Mouse (Mus musculus): ENCODE results near the gene Txndc16. TPM values are rescaled to one million over a fixed set of nuclear protein-coding genes. Genes with fewer than 3 reads are reported as not detected.

Txndc16 gene
- polyA plus RNA-seq, 1 experiment, result 1.2 TPM

DNA sequence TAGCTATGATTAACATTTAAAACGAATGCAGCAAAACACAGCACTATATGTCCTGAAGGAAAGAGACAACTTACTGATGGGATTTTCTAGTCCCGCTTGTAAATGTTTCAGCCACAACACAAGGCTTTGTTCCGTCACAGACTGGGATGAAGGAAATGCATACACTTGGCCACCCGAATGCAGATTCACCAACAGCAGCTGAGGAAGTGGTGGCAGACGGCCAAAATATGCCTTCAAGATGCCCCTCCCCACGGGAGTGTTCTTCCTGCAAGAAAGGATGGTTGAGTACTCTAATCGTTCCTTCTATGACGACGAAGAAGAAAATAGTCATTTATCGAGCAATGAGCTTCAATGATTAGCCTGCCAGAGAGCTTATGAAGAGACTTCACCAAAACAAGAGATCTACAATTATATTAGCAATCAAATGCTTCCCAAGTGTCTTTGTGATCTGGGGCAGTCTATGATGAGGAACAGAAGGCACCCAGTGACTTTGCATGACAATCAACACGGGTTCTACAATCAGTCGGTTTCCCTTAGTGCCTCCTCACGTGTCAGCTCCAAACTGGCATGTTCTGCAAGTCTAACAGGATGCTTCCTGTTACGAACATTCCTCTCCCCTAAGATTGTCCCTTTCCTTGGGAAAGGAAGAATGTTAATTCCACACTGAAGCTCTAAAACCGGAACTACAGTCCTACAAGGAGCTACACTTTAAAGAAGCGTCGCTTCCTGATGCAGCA, 79.6 kb downstream of the Txndc16 start:
- H3K79me2 ChIP-seq (ENCODE audit: control insufficient read depth, insufficient read depth), result no peaks in the 10 kb centered on the region
- no peaks in the 10 kb centered on the region for H3K27me3 ChIP-seq (ENCODE audit: control insufficient read depth, insufficient read depth, insufficient read length)
- H3ac ChIP-seq (ENCODE audit: control insufficient read depth, insufficient read length), result no peak overlapping the region
- no peak overlapping the region for H3K4me2 ChIP-seq (ENCODE audit: low read depth)
- no peak for TF ChIP-seq MYOD1 (IDR thresholded peaks at IDR 0.05; ENCODE audit: control insufficient read depth in 1 of 3, insufficient read length in 2 of 3, low read depth in 2 of 3)
- no peak overlapping the region for H3K4me3 ChIP-seq
- H3K36me3 ChIP-seq (ENCODE audit: control insufficient read depth, insufficient read depth), result no peaks in the 10 kb centered on the region

GRCm38 (mm10) chr14:45135961-45136360, 84.2 kb downstream of the Txndc16 start:
- Histone ChIP-seq H3K27me3 (ENCODE audit: control insufficient read depth, insufficient read depth, insufficient read length) (no peaks in the 10 kb centered on the region), H3ac (ENCODE audit: control insufficient read depth, insufficient read length) (no peak overlapping the region), H3K4me3 (no peak overlapping the region), H3K36me3 (ENCODE audit: control insufficient read depth, insufficient read depth) (no peaks in the 10 kb centered on the region), H3K4me2 (ENCODE audit: low read depth) (no peak overlapping the region), H3K79me2 (ENCODE audit: control insufficient read depth, insufficient read depth) (no peaks in the 10 kb centered on the region)
- TF ChIP-seq MAX (IDR thresholded peaks at IDR 0.05; ENCODE audit: low read depth) (no peak), TCF3 (IDR thresholded peaks at IDR 0.05; ENCODE audit: insufficient read length, low read depth) (no peak), CEBPB (IDR thresholded peaks at IDR 0.05; ENCODE audit: insufficient read depth, poor library complexity, severe bottlenecking) (no peak), MYOD1 (IDR thresholded peaks at IDR 0.05; ENCODE audit: control insufficient read depth in 1 of 3, insufficient read length in 2 of 3, low read depth in 2 of 3) (no peak)

DNA sequence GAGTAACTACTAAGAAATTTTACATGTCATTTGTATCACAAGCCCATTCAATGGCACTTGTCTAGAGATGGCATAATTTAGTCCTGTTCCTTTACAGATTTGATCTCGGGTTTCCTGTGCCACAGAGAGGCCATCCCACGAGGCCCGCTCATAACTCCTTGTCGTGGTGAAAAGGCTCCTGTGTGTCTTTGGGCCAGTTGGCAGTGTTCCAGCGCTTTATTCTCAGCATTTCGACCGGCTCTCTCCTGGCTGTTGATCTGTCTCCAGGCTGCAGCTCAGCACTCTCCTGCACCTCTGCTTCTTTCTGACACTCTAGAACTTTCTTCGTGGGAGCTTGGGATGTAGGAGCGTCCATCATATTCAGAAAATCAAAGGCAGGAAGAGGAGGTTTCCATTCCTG, 84.6 kb downstream of the Txndc16 start:
- no peaks in the 10 kb centered on the region for H3K27me3 ChIP-seq (ENCODE audit: control insufficient read depth, insufficient read depth, insufficient read length)
- H3K79me2 ChIP-seq (ENCODE audit: control insufficient read depth, insufficient read depth), result no peaks in the 10 kb centered on the region
- H3K36me3 ChIP-seq (ENCODE audit: control insufficient read depth, insufficient read depth), result no peaks in the 10 kb centered on the region
- no peak overlapping the region for H3K4me2 ChIP-seq (ENCODE audit: low read depth)
- no peak overlapping the region for H3K4me3 ChIP-seq
- no peak overlapping the region for H3ac ChIP-seq (ENCODE audit: control insufficient read depth, insufficient read length)
- no peak for TF ChIP-seq TCF3 (IDR thresholded peaks at IDR 0.05; ENCODE audit: insufficient read length, low read depth)
- TF ChIP-seq POLR2A (IDR thresholded peaks at IDR 0.05; ENCODE audit: insufficient read length, low read depth), result no peak
- no peak for TF ChIP-seq USF1 (IDR thresholded peaks at IDR 0.05; ENCODE audit: low read depth)
- no peak for TF ChIP-seq MYOG (IDR thresholded peaks at IDR 0.05; ENCODE audit: control insufficient read depth in 1 of 3, insufficient read depth in 1 of 3, insufficient read length in 2 of 3, low read depth in 2 of 3)
- no peak for TF ChIP-seq TCF12 (IDR thresholded peaks at IDR 0.05; ENCODE audit: insufficient read depth, poor library complexity, severe bottlenecking)
- TF ChIP-seq REST (IDR thresholded peaks at IDR 0.05; ENCODE audit: insufficient read depth, insufficient read length), result no peak
- TF ChIP-seq MYOD1 (IDR thresholded peaks at IDR 0.05; ENCODE audit: control insufficient read depth in 1 of 3, insufficient read length in 2 of 3, low read depth in 2 of 3), result no peak

GRCm38 (mm10) chr14:45118359-45118758, 101.8 kb downstream of the Txndc16 start:
- H3ac ChIP-seq (ENCODE audit: control insufficient read depth, insufficient read length), result no peak overlapping the region
- no peak overlapping the region for H3K4me2 ChIP-seq (ENCODE audit: low read depth)
- TF ChIP-seq E2F4 (IDR thresholded peaks at IDR 0.05; ENCODE audit: insufficient read depth) (no peak), USF1 (IDR thresholded peaks at IDR 0.05; ENCODE audit: low read depth) (no peak), TCF12 (IDR thresholded peaks at IDR 0.05; ENCODE audit: insufficient read depth, poor library complexity, severe bottlenecking) (no peak), MYOG (IDR thresholded peaks at IDR 0.05; ENCODE audit: control insufficient read depth in 1 of 3, insufficient read depth in 1 of 3, insufficient read length in 2 of 3, low read depth in 2 of 3) (no peak), TCF3 (IDR thresholded peaks at IDR 0.05; ENCODE audit: insufficient read length, low read depth) (no peak), MYOD1 (IDR thresholded peaks at IDR 0.05; ENCODE audit: control insufficient read depth in 1 of 3, insufficient read length in 2 of 3, low read depth in 2 of 3) (no peak), CEBPB (IDR thresholded peaks at IDR 0.05; ENCODE audit: insufficient read depth, poor library complexity, severe bottlenecking) (no peak), POLR2A (IDR thresholded peaks at IDR 0.05; ENCODE audit: insufficient read length, low read depth) (no peak), MAX (IDR thresholded peaks at IDR 0.05; ENCODE audit: low read depth) (no peak), POLR2AphosphoS2 (IDR thresholded peaks at IDR 0.05; ENCODE audit: insufficient read length, low read depth) (no peak), REST (IDR thresholded peaks at IDR 0.05; ENCODE audit: insufficient read depth, insufficient read length) (no peak), SRF (IDR thresholded peaks at IDR 0.05; ENCODE audit: control insufficient read depth, insufficient read length, low read depth) (no peak)
- no peaks in the 10 kb centered on the region for H3K79me2 ChIP-seq (ENCODE audit: control insufficient read depth, insufficient read depth)
- no peak overlapping the region for H3K4me3 ChIP-seq
- no peaks in the 10 kb centered on the region for H3K27me3 ChIP-seq (ENCODE audit: control insufficient read depth, insufficient read depth, insufficient read length)
- no peaks in the 10 kb centered on the region for H3K36me3 ChIP-seq (ENCODE audit: control insufficient read depth, insufficient read depth)

DNA sequence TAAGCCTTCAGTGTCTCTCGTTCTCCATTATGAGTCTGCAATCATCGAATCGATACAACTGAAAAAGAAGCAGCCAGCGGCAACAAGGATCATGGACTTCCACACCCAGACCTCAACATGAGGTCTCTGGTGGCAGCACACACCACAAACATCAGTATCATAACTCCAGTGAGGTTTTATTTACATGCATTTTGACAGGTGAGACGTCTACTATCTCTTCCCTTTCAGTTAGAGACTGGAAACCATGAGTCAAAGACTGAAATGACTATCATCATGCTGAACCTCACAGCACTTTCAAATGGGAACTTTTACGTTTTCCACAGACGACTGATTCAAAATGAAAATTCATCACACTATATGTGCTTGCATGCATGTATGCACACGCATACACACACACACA, 117.9 kb downstream of the Txndc16 start:
- H3K79me2 ChIP-seq (ENCODE audit: control insufficient read depth, insufficient read depth), result no peaks in the 10 kb centered on the region
- TF ChIP-seq POLR2A (IDR thresholded peaks at IDR 0.05; ENCODE audit: insufficient read length, low read depth), result no peak
- TF ChIP-seq MYOD1 (IDR thresholded peaks at IDR 0.05; ENCODE audit: control insufficient read depth in 1 of 3, insufficient read length in 2 of 3, low read depth in 2 of 3), result no peak
- no peak for TF ChIP-seq CEBPB (IDR thresholded peaks at IDR 0.05; ENCODE audit: insufficient read depth, poor library complexity, severe bottlenecking)
- TF ChIP-seq USF1 (IDR thresholded peaks at IDR 0.05; ENCODE audit: low read depth), result no peak
- no peaks in the 10 kb centered on the region for H3K36me3 ChIP-seq (ENCODE audit: control insufficient read depth, insufficient read depth)
- H3K27me3 ChIP-seq (ENCODE audit: control insufficient read depth, insufficient read depth, insufficient read length), result no peaks in the 10 kb centered on the region
- H3K4me3 ChIP-seq, result no peak overlapping the region
- no peak overlapping the region for H3K4me2 ChIP-seq (ENCODE audit: low read depth)
- H3ac ChIP-seq (ENCODE audit: control insufficient read depth, insufficient read length), result no peak overlapping the region
